Mouse (Mus musculus): ENCODE results near the gene Zp2.

Zp2 gene

GRCm38 (mm10) chr7:120145191-120145590, at the start of gene Zp2:
Gene Zp2 (minus strand): TSS chr7:120145291.
- DNase-seq (ENCODE audit: low spot score), result no peak

- DNase-seq (ENCODE audit: low spot score), result no peak
Observed at GRCm38 (mm10) chr7:120192816-120193215, 47.7 kb upstream of the Zp2 start.

DNA sequence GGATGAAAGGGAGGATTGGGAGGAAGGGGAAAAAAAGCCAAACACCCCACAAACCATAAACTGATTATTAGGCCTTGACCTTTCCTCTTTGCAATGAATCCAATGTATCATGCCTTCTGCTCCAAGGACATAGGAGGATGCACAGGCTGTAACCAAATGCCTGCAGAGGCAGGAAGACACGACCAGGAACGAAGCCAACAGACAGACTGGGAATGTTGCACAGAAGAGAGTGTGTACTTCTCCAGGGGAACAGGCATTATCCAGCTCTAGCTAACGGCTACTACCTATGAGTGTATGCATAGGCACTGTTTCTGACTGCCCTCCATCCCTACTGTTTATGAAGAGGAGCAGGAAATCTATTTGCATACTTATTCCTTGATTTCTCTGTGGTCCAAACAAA, 47.1 kb upstream of the Zp2 start:
- DNase-seq (ENCODE audit: low spot score), result peak; percentile 27

DNA sequence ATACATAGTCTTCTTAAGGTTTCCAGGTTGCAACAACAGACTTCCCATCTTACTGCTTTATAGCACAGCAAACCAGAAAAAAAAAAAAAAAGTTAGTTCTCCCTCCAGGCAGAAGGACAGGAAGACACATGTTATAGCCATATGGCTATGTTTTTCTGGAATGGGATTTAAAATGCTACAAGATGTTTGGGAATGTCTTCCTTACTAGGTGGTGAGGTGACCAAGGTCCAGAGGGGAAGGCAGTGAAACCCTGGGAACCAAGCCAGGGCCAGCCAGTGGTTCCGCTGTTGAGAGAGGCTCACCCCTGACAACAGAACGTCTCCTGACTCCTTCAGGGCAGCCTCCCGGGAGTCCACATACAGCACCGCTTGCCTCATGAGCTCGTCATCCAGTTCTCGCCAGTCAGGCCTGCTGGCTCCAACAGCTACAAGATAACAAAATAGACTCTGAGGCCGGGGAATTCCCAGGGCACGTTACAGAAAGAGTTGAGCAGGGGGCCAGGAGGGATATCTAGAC, 45.1 kb upstream of the Zp2 start:
- DNase-seq (ENCODE audit: low spot score), result peak; percentile 21

DNA sequence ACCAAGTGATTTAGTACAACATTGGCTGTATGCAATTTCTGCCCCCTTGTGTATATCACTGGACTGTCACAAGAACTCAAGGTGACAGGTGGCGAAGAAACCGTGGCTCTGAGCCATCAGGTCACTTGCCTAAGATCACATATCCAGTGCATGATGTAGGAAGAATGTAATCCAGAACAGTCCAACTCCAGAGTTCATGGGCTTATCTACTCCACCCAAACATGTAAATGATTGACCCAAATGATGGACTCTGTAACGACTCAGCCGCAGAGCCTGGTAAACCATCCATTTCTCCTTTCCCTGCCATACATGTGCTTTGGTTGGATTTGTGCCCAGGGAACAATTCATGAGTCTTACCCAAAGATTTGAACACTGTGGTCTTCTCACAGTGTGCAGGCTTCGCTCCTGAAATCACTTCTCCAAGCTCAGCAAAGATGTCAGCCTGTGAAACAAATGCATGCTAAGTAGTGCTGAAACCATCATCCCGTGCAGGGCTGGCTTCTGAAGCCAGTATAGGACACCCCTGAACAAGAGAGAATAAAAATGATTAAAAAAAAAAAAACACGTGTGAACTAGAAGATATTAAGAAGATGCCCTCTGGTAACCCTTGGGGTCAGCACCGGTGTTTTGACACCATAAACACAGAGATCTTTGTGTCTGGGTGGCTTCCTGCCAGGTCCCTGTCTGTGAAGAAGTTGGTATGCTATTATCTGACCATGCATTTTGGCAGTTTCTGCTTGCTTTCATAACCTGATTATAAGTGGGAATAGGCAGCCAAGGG, 44.5 kb upstream of the Zp2 start:
- peak; percentile 55 for DNase-seq (ENCODE audit: low spot score)

GRCm38 (mm10) chr7:120188946-120189345, 43.9 kb upstream of the Zp2 start:
- DNase-seq (ENCODE audit: low spot score), result no peak

DNA sequence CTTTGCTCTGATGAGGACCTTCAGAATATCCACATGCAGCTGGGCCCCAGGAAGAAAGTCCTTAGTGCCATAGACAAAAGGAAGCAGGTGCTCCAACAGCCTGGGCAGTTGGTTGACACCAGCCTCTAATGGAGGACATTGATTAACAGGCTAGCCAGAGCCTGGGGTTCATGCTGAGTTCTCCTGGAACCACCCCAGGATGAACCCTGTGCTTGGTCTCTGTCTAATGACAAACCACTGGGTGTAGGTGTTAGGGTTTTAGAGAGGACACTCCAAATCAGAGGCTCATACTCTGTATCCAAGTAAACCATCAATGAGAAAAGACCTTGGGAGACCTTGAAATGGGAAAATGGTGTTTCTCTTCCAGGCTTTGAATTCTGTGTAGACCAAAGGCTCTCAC, 37.8 kb upstream of the Zp2 start:
- DNase-seq (ENCODE audit: low spot score), result no peak

GRCm38 (mm10) chr7:120181401-120182230, 36.5 kb upstream of the Zp2 start:
- no peak for DNase-seq (ENCODE audit: low spot score)

GRCm38 (mm10) chr7:120180547-120180946, 35.5 kb upstream of the Zp2 start:
- no peak for DNase-seq (ENCODE audit: low spot score)

DNA sequence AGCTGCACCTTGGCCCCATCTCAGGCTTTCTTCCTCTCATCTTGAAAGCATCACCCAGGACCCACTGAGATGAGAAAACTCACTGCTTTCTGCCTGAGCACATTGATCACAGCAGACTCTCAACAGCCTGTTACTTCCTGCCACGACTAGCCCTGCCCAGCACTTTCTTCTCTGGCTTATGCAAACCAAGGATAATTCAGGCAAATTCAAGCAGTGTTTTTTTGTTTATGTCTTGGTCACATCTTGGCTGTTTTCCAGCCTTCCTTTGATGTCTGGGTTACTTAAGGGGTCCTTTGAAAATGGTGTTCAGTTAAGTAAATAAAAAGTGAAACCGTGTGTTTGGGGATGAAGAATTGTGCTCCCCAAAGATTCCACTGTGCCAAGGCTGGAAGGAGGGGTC, 33.8 kb upstream of the Zp2 start:
- no peak for DNase-seq (ENCODE audit: low spot score)

DNA sequence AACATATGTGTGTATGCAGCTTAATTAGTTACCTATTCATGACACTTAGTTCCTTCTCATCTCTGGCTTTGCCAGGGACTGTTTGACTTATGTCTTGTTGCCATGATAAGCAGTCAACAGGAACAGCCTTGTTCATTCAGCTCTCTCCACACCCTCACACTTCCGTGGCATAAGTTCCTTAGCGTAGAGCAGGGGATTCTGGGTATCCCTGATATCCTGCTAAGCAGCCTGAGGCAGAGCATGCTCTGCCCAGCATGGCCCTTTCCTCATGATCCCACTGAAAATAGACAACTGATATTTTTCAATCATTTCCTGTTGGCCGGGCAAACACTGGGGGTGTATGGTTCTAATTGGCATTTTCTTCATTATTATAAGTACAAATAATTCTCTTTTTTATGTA, 32.5 kb upstream of the Zp2 start:
- DNase-seq (ENCODE audit: low spot score), result no peak

DNA sequence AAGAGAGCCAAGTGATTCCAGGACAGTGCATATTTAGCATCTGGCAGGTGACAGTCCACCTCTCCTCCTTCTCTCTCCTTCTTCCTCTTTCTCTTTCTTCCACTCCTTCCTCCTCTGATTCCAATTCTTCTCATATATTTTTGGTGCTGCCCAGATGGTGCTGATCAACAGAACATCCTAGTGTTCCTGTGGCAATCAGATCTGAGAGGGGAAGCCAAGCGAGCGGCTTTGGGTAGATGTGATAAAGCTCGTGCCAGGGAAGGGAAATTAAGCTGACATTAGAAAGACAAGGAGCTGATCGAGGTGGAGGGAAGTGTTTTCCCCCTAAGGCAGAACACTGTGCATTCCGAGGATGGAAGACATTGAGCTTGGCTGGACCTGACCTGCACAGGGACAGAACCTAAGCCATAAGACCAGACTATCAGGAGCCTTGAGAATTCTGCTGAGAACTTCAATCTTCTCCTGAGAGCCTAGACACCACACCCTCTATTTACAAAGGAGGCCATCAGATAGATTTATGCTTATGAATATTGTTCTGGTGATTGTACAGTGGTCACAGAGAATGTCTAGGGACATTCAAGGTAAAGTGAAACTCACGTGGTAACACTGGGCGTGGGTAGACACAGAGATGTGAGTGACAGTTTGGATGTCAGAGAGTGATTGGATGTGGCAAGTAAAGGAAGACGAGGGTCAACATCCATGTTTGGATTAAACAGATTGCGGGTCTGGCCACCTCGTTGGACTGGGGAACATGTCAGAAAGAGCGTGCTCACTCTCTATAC, 29.8 kb upstream of the Zp2 start:
- no peak for DNase-seq (ENCODE audit: low spot score)

- no peak for DNase-seq (ENCODE audit: low spot score)
Observed at GRCm38 (mm10) chr7:120173603-120174244, 28.6 kb upstream of the Zp2 start, which contains the start of gene Anks4b. Gene Anks4b (plus strand): TSS chr7:120173858.

DNA sequence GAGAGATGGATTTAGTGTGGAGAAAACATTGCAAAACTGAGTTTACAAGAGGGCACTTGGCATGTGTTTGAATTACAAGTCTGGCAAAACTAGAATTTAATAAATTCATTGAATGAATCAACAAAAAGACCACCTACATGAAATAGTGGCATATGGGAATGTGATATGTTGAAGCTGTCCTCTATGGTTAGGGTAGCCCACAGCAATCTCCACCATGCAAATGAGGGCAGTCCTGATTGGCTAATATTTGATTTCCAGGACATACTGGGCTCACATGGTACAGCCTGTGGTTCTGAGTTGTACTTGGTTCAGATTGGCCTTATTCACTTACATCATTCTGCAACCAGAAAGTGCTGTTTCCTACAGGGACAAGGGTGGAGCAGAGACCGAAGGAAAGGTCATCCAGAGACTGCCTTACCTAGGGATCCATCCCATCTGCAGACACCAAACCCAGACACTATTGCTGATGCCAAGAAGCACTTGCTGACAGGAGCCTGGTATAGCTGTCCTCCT, 27.2 kb upstream of the Zp2 start:
- DNase-seq (ENCODE audit: low spot score), result no peak

- DNase-seq (ENCODE audit: low spot score), result no peak
Observed at GRCm38 (mm10) chr7:120163581-120164251, 18.6 kb upstream of the Zp2 start.

GRCm38 (mm10) chr7:120158121-120158613, 13.1 kb upstream of the Zp2 start:
- no peak for DNase-seq (ENCODE audit: low spot score)

GRCm38 (mm10) chr7:120157575-120158061, 12.5 kb upstream of the Zp2 start:
- DNase-seq (ENCODE audit: low spot score), result no peak

DNA sequence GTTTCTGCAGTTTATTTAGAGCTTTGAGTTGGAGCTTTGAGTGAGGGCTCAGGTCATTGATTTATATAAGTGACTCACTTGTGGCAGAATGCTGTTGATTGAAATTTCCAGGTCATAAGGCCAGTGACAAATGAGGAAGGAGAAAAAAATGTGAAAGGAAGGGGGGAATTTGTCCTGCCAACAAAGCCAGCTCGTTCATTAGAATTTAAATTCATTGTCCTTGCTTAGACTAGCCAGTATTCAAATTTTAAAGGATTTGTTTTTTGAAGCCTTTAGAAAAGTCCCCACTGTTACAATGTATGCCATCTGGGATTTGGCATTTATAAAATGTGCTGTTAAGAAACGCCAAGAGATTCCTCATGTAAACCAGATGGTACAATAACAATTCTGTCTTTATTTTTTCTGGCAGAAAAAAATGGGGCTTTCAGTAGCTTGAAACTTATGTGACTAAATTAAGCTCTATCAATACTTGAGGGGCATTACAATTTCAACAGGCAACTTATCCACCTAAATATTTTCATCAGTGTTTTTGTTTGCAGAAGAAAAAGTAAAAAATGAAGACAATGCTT, 11.8 kb upstream of the Zp2 start:
- no peak for DNase-seq (ENCODE audit: low spot score)

GRCm38 (mm10) chr7:120150898-120151297, 5.8 kb upstream of the Zp2 start:
- DNase-seq (ENCODE audit: low spot score), result no peak

DNA sequence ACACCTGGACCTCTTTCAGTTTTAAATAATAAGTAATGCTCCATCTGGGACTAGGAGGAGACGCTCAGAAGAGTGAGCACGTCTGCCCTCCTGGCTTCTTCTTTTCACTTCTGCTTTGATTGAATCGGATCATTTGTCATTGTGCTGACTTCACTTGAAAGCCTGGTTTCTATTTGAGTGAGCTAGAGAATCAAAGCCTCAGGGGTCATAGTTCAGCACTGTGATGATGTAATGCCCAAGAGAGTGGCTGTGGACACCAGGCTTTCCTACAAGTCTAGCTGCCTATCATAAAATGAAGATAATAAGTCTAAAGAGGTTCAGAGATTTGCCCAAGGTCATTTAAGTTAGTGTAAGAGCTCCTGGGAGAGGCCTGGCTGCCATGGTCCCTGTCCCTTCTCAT, 5.2 kb upstream of the Zp2 start:
- no peak for DNase-seq (ENCODE audit: low spot score)
